Mouse (Mus musculus): ENCODE measurements at regions not wholly inside any gene's neighbourhood (a gene's known extent, or its start where the extent isn't known, plus 50 kb on each side); places are given as distances from the start of the nearest gene placed in this dataset.

- no peaks in the 10 kb centered on the region for H3K4me1 ChIP-seq (replicated peaks)
- no peak for DNase-seq (ENCODE audit: low spot score)
These were observed 426.4 kb upstream of the Lrrc4c start for GRCm38 (mm10) chr2:95891566-95891965.

GRCm38 (mm10) chr2:95905026-95905425 is 412.9 kb upstream of the Lrrc4c start:
- Histone ChIP-seq H3K4me3 (no peak overlapping the region), H3K4me1 (replicated peaks) (peaks cover 4% of the 10 kb centered on the region)
- 53% methylated on average over 4 of the region's 4 CpGs for WGBS

More at GRCm38 (mm10) chr2:95891566-95891965, 426.4 kb upstream of the Lrrc4c start:
- Histone ChIP-seq H3K27ac (no peak overlapping the region), H3K4me3 (no peak overlapping the region), H3K9me3 (no peaks in the 10 kb centered on the region), H3K36me3 (no peaks in the 10 kb centered on the region), H3K27me3 (ENCODE audit: insufficient read depth, poor library complexity, severe bottlenecking) (no peaks in the 10 kb centered on the region)
- 90% methylated on average over 2 of the region's 2 CpGs for WGBS

DNA sequence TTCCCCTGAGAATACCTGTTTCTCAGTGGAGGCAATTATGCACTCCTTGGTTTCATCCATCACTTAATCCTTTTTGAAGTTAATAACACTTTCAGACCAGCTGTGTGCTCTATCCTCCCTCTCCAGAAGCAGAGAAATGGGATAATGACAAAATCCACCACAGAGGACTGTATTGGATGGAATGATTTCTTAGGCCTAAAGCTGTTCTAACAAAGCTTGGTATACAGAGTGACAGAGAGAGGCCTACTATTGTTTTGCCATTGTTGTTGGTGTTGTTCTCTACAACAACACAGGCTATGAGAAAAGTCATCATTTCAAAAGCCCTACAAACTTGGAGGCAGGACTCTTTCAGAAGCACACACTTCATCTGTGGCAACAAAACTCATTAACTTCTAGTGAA is 408.2 kb upstream of the Lrrc4c start:
- Histone ChIP-seq H3K27ac (no peak overlapping the region), H3K4me1 (replicated peaks) (peaks cover 8% of the 10 kb centered on the region), H3K36me3 (no peaks in the 10 kb centered on the region), H3K9me3 (no peaks in the 10 kb centered on the region), H3K4me3 (no peak overlapping the region), H3K27me3 (ENCODE audit: insufficient read depth, poor library complexity, severe bottlenecking) (no peaks in the 10 kb centered on the region)
- DNase-seq (ENCODE audit: low spot score): no peak

More at GRCm38 (mm10) chr2:95905026-95905425, 412.9 kb upstream of the Lrrc4c start:
- H3K36me3 ChIP-seq: no peaks in the 10 kb centered on the region
- DNase-seq (ENCODE audit: low spot score): no peak
- H3K9me3 ChIP-seq: no peaks in the 10 kb centered on the region
- no peak overlapping the region for H3K27ac ChIP-seq
- H3K27me3 ChIP-seq (ENCODE audit: insufficient read depth, poor library complexity, severe bottlenecking): no peaks in the 10 kb centered on the region

- WGBS: 52% methylated on average over 2 of the region's 2 CpGs
- Histone ChIP-seq H3K27me3 (ENCODE audit: insufficient read depth, poor library complexity, severe bottlenecking) (no peaks in the 10 kb centered on the region), H3K27ac (no peak overlapping the region), H3K9me3 (no peaks in the 10 kb centered on the region), H3K4me3 (no peak overlapping the region), H3K4me1 (replicated peaks) (peaks cover 8% of the 10 kb centered on the region), H3K36me3 (no peaks in the 10 kb centered on the region)
- peak; percentile 22 for DNase-seq (ENCODE audit: low spot score)
These were observed 407.8 kb upstream of the Lrrc4c start for GRCm38 (mm10) chr2:95910160-95910559.
